Mouse (Mus musculus): ENCODE measurements around the gene Olfr1535. TPM values are rescaled to one million over a fixed set of nuclear protein-coding genes. Genes with fewer than 3 reads are reported as not detected.

Gene Olfr1535
- not detected for total RNA-seq (2021)
- long read RNA-seq, experiment 1 = 0 reads
- long read RNA-seq, experiment 2 = 0 reads

GRCm38 (mm10) chr13:21559793-21560192 is at the start of gene Olfr1535:
Gene Olfr1535, minus strand, starts transcription at chr13:21559893.
- DNase-seq (ENCODE audit: low spot score in 2 of 2) = no peak

GRCm38 (mm10) chr13:21591618-21592017 is 31.9 kb upstream of the Olfr1535 start:
- no peak for DNase-seq (ENCODE audit: low spot score in 2 of 2)

- DNase-seq (ENCODE audit: low spot score in 2 of 2) = no peak
These were observed 22.0 kb upstream of the Olfr1535 start, which contains the start of gene Olfr1364 for GRCm38 (mm10) chr13:21581659-21582058. Gene Olfr1364, minus strand, starts transcription at chr13:21581759.

DNA sequence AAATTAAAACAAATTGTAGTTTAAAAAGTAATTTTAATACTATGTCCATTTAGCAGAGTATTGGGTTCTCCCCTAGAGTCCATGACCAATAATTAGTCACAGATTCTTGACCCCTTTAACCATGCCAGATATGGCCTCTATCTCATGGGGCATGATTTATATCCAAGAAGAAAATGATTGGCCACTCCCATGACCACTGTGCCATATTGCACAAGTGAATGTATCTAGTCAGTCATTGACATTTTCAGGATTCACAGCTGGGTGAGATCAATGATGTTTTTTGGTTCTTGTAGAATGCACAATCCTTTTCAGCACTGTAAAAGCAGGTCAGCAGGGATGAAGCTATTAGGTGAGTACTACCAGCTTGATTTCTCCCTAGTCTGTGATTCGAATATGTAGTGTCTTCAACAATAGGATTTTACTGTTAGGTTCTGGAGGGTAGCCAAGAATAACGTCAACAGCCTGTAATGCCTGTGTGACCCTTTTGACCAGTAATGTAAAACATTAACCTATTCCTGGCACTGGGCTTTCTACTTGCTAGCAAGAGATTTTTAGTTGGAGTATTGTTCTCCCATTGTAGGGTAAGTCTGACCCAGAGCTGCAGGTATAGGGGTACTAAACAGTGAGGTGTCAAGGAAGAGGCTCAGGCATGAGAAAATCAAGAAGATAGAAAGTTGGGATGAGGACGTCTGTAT is 9.1 kb downstream of the Olfr1535 start:
- DNase-seq (ENCODE audit: low spot score in 2 of 2) = no peak

GRCm38 (mm10) chr13:21549487-21549886 is 10.2 kb downstream of the Olfr1535 start:
- DNase-seq (ENCODE audit: low spot score in 2 of 2) = no peak

DNA sequence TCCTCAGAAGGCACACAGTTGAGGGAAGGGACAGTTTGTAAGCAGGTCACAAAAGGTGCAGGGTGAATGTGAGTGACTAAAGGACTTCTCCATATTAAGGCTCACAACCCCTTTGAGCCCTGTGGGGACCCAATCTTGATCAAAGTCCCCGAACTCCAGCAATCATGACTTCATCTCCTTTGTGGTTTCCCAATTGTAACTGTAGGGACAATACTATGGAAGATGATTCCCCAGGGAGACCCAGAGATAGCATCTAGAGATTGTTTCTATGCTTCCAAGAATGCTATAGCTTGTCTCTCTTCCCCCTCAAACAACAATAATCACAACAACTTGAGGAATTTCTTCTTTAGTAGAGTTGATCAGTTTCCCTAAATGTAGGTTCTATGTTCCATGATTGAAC is 17.0 kb downstream of the Olfr1535 start, which contains the start of gene Olfr1366:
Gene Olfr1366 (minus strand): TSS at position 101 of the 400 bp plus-strand sequence.
- no peak for DNase-seq (ENCODE audit: low spot score in 2 of 2)

DNA sequence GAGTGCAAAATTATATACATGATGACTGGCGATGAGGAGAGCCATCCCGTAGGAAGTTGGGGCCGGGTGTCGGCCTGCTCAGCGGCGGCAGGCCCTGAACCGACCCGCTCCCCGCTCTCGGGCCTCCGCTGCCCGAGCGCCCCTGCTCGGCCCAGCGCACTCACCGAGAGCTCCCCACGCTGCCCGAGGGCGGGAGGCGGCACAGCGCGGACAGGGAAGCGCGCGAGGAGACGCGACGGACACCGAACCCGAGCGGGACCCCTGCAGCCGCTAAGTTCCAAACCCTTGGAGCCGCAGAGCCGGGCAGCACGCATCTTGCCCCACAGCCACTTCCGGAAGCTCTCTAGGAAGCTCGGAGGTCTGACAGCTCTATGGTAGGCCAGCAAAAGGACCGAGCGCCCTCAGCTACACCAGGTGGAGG is 28.9 kb downstream of the Olfr1535 start, which contains the start of gene Zkscan8:
Gene Zkscan8 (minus strand): TSS at position 340 of the 421 bp plus-strand sequence.
- peak; percentile 60 to 81 for DNase-seq (ENCODE audit: low spot score in 2 of 2)

DNA sequence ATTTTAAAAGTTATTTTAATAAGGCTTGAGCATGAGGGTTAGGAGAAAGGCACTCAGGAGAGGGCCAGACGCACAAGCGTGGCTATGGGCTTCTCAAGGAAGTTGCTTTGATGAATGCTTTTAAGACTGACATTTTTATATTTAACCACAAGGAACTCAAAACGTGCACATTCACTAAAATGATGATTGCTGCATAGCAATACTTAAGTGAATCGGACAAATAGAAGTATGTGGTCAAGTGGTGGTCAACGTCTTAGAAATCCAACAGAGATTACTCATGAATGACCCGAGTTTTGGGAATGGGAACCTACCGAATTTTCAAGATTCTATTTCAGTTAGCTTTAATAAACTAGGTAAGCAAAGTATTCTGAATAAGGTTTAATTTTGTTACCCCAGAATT is 29.6 kb downstream of the Olfr1535 start:
- no peak for DNase-seq (ENCODE audit: low spot score in 2 of 2)

DNA sequence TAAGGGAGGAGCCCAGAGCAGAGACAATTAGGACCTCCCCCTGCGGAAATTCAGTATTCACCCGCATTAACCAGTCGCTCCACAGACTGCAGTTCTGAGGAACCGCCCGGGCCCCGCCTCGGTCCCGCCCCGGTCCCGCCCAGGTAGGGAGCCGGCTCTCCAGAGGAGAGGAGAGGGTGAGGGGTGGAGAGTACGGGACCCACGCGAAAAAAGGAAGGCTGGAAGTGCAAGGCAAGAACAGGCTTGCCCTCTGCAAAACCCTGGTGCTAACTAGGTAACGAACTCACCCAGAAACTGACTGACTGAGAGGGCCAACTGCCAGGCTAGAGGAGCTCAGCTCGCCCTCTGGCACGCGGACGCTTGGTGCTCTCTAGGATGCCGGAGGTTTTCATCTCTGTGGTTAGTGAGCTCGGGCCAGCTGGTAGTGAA is 53.5 kb downstream of the Olfr1535 start:
- DNase-seq (ENCODE audit: low spot score in 2 of 2) = peak; percentile 67 to 77

Other genes with a start within 250 kb of the Olfr1535 start
- under 1 TPM in 1 of 2 experiments, not detected in 1; 0.81 TPM for gene Gpx6, start 247.8 kb downstream of the Olfr1535 start, total RNA-seq (2021)
- gene Olfr1367, start 213.0 kb downstream of the Olfr1535 start, total RNA-seq (2021) = not detected
- 10 to 100 TPM; 12.0 to 13.0 TPM for gene Zscan12, start 197.1 kb downstream of the Olfr1535 start, total RNA-seq (2021)
- gene Zkscan3, start 157.1 kb downstream of the Olfr1535 start, total RNA-seq (2021) = 10 to 100 TPM; 67.9 to 68.8 TPM
- gene Pgbd1, start 118.8 kb downstream of the Olfr1535 start, total RNA-seq (2021) = under 1 TPM; 0.90 to 0.95 TPM
- gene Zscan26, start 106.2 kb downstream of the Olfr1535 start, total RNA-seq (2021) = 10 to 100 TPM; 38.2 to 41.0 TPM
- gene Nkapl, start 91.4 kb downstream of the Olfr1535 start, total RNA-seq (2021) = 1 to 10 TPM; 1.8 TPM
- 1 to 10 TPM; 6.1 to 6.5 TPM for gene Zkscan4, start 81.0 kb downstream of the Olfr1535 start, total RNA-seq (2021)
- gene Gm10065, start 80.5 kb downstream of the Olfr1535 start, total RNA-seq (2021) = not detected
- 1 to 10 TPM; 9.0 to 10.0 TPM for gene AK157302, start 64.7 kb downstream of the Olfr1535 start, total RNA-seq (2021)
- gene Gm11273, start 58.5 kb downstream of the Olfr1535 start, total RNA-seq (2021) = 10 to 100 TPM; 83.5 to 90.6 TPM
- 10 to 100 TPM; 27.8 to 30.2 TPM for gene Zkscan8, start 28.8 kb downstream of the Olfr1535 start, total RNA-seq (2021)
- not detected for gene Olfr1366, start 17.1 kb downstream of the Olfr1535 start, total RNA-seq (2021)
- gene Olfr1364, start 21.9 kb upstream of the Olfr1535 start, total RNA-seq (2021) = not detected
- not detected for gene Olfr1362, start 54.1 kb upstream of the Olfr1535 start, total RNA-seq (2021)
- under 1 TPM in 1 of 2 experiments, not detected in 1; 0.08 TPM for gene Olfr11, start 82.6 kb upstream of the Olfr1535 start, total RNA-seq (2021)
- not detected for gene Olfr1361, start 103.5 kb upstream of the Olfr1535 start, total RNA-seq (2021)
- not detected for gene Olfr1360, start 117.5 kb upstream of the Olfr1535 start, total RNA-seq (2021)
- gene Olfr1359, start 138.2 kb upstream of the Olfr1535 start, total RNA-seq (2021) = not detected
- gene Hist1h2bl, start 156.2 kb upstream of the Olfr1535 start, total RNA-seq (2021) = 100 to 1,000 TPM; 453 to 539 TPM
- 100 to 1,000 TPM; 319 to 362 TPM for gene Hist1h2ai, start 156.5 kb upstream of the Olfr1535 start, total RNA-seq (2021)
- 100 to 1,000 TPM; 643 to 717 TPM for gene Hist1h3h, start 157.8 kb upstream of the Olfr1535 start, total RNA-seq (2021)
- gene Hist1h2bm, start 162.2 kb upstream of the Olfr1535 start, total RNA-seq (2021) = 100 to 1,000 TPM; 142 to 169 TPM
- 100 to 1,000 TPM in 1 of 2 experiments, 10 to 100 TPM in 1; 89.5 to 116 TPM for gene Hist1h4j, start 175.2 kb upstream of the Olfr1535 start, total RNA-seq (2021)
- gene Hist1h4k, start 190.6 kb upstream of the Olfr1535 start, total RNA-seq (2021) = 1,000 to 10,000 TPM; 1,000 to 1,309 TPM
- 100 to 1,000 TPM; 172 to 196 TPM for gene Hist1h2ak, start 193.9 kb upstream of the Olfr1535 start, total RNA-seq (2021)
- 100 to 1,000 TPM; 256 to 306 TPM for gene Hist1h2bn, start 194.2 kb upstream of the Olfr1535 start, total RNA-seq (2021)
- 100 to 1,000 TPM; 315 to 390 TPM for gene Hist1h1b, start 220.7 kb upstream of the Olfr1535 start, total RNA-seq (2021)
- 100 to 1,000 TPM; 511 to 579 TPM for gene Hist1h3i, start 223.5 kb upstream of the Olfr1535 start, total RNA-seq (2021)
- gene Hist1h2an, start 227.3 kb upstream of the Olfr1535 start, total RNA-seq (2021) = 100 to 1,000 TPM; 122 to 129 TPM
- 100 to 1,000 TPM; 192 to 223 TPM for gene Hist1h2bp, start 227.6 kb upstream of the Olfr1535 start, total RNA-seq (2021)